30 mouse cellular contexts compared by ENCODE assay signal in the genomic region with DNA sequence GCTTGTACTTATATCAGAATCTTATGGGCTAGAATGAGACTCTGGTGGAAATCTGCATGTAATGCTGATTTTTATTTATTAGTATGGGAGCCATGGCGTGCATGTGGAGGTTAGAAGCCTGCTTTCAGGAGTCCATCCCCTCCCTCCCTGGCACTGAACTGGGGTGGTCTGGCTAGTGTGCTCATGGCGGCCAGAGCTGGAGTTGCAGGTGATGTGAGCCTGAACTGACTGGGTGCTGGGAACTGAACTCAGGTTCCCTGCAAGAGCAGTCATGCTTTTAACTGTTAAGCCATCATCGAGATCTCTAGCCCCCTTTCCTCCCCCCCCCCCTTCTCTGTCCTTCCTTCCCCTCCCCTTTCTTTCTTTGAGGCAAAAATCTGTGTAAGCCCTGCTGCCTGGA. TPM values are rescaled to one million over a fixed set of nuclear protein-coding genes. Genes with fewer than 3 reads are reported as not detected.
"Had no signal": no experiment of that assay in that cellular context is flagged by ENCODE, and none has a peak within 500 bp of the region (broad histone marks: within the 10 kb centered on the region; RNA-seq: fewer than 3 reads in every experiment).

No protein-coding gene starts in this region.

- H3K36me3 ChIP-seq: heart, embryonic 15.5 days; intestine, embryonic 15.5 days; limb, embryonic 15.5 days had no signal

- H3K9me3 ChIP-seq: heart, embryonic 13.5 days; heart, embryonic 15.5 days; hindbrain, embryonic 10.5 days; hindbrain, embryonic 12.5 days; intestine, embryonic 15.5 days; limb, embryonic 13.5 days; limb, embryonic 15.5 days; liver, embryonic 12.5 days had no signal

- DNase-seq: gastrocnemius, adult 2 months; gastrocnemius, postnatal 10 days; gastrocnemius, postnatal 25 days; heart, adult 2 months; heart, postnatal 4 days; kidney, adult 18-20 months; kidney, adult 8-10 months; kidney, postnatal 10 days; kidney, postnatal 25 days; kidney, postnatal 4 days; layer of hippocampus, adult 9-11 months; layer of hippocampus, postnatal 36 days; left cerebral cortex, postnatal 4 days had no signal

- H3K27me3 ChIP-seq: heart, embryonic 13.5 days; heart, embryonic 15.5 days; hindbrain, embryonic 12.5 days; intestine, embryonic 15.5 days; limb, embryonic 13.5 days; limb, embryonic 15.5 days; liver, embryonic 12.5 days had no signal

- H3K4me1 ChIP-seq: heart, embryonic 15.5 days; hindbrain, embryonic 10.5 days; intestine, embryonic 15.5 days; limb, embryonic 13.5 days; limb, embryonic 15.5 days had no signal

- H3K4me3 ChIP-seq: gastrocnemius, adult 2 months; heart, adult 2 months; heart, embryonic 13.5 days; heart, embryonic 15.5 days; hindbrain, embryonic 10.5 days; hindbrain, embryonic 12.5 days; intestine, embryonic 15.5 days; limb, embryonic 13.5 days; limb, embryonic 15.5 days; liver, embryonic 12.5 days had no signal

RNA-seq across cellular contexts. Expression of a gene that starts 51.9 kb away (rescaled TPM):
- total RNA-seq: gastrocnemius, adult 2 months; gastrocnemius, postnatal 10 days; gastrocnemius, postnatal 25 days; granulocyte monocyte progenitor cell, adult 5-6 weeks; heart, adult 2 months; heart, postnatal 25 days; layer of hippocampus, adult 18-20 months; layer of hippocampus, adult 8-10 months; layer of hippocampus, postnatal 36 days; left cerebral cortex, adult 18-20 months; left cerebral cortex, adult 8-10 months; left cerebral cortex, postnatal 10 days; left cerebral cortex, postnatal 25 days; liver, adult 2 months had no signal
